ENCODE assay signal across 8 mouse cellular contexts in the genomic region with DNA sequence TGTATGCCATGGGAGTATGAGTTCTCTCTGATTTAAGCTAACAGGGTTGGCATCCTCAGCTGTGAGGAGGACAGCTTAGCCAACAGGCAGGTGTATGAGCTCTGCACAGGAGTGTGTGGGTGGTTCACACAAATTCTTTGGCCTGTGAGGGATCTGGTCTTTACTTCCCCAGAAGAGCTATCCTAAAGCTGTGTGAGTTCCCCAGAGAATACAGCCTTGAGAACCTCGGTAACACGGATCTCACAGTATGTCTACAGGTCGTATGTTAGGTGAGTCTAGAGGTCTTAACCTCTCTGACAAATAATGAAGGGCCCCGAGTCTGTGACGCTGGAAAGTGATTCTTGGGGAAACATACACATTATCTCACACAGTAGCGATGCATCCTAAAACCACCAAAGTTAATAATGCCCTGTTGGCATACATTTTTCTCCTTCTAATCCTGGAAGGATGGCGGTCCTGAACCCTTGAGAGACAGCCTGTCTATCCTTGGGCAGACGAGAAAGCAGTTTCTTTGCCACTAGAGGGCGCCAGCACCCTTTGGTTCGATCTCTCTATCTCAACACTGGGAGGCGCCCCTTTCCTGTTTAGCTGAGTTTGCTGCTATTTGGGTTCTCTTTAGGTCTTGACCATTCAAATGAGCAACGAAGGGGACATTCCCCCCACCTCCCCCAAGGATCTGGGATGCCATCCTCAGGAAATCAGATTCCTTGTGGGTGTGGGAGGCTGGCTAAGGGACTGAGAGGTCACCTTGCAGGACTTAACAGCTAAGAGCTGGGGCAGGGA. TPM values are rescaled to one million over a fixed set of nuclear protein-coding genes. Genes with fewer than 3 reads are reported as not detected.
DNase-seq lines count a peak whose midpoint lies in the region; ATAC-seq and TF ChIP-seq lines count a peak whose summit lies in the region.

No protein-coding gene starts in this region.

- H3K36me3 ChIP-seq in MEL (ENCODE audit: control insufficient read depth in 1 of 2, insufficient read depth in 2 of 2, low read length in 2 of 2): peaks cover 0 to 19% of the 10 kb centered on the region in 2 experiments; a peak in 2 of 4 replicates
- H3K36me3 ChIP-seq in forebrain, embryonic 16.5 days (ENCODE audit: control insufficient read depth, insufficient read depth): no peaks in the 10 kb centered on the region
- no peaks in the 10 kb centered on the region for H3K36me3 ChIP-seq in lung, embryonic 16.5 days (ENCODE audit: control insufficient read depth, insufficient read depth, low read length)

- no peaks in the 10 kb centered on the region for H3K9me3 ChIP-seq in MEL (replicated peaks; ENCODE audit: insufficient read depth, low read length)
- H3K9me3 ChIP-seq in forebrain, embryonic 16.5 days (ENCODE audit: control insufficient read depth, low read length): no peaks in the 10 kb centered on the region
- H3K9me3 ChIP-seq in lung, embryonic 16.5 days (ENCODE audit: control insufficient read depth, low read length): no peaks in the 10 kb centered on the region

- peak; percentile 92 for ATAC-seq in forebrain, embryonic 16.5 days
- peak; percentile 74 to 83 for ATAC-seq in hematopoietic stem cell, adult 5-6 weeks (replicated peaks in 1 of 2; ENCODE audit: insufficient read depth in 1 of 2, low FRiP score in 2 of 2, low TSS enrichment in 1 of 2, low read depth in 1 of 2, poor library complexity in 2 of 2, severe bottlenecking in 2 of 2)
- ATAC-seq in lung, embryonic 16.5 days (ENCODE audit: low read depth): peak; percentile 87

- no peak overlapping the region for H3K4me3 ChIP-seq in MEL (ENCODE audit: control insufficient read depth in 1 of 2, insufficient read depth in 1 of 2, low read depth in 2 of 2, low read length in 2 of 2)
- H3K4me3 ChIP-seq in forebrain, embryonic 16.5 days (replicated peaks; ENCODE audit: low read length): no peak overlapping the region
- no peak overlapping the region for H3K4me3 ChIP-seq in lung, embryonic 16.5 days (ENCODE audit: low read length)

- DNase-seq in MEL (ENCODE audit: low read depth, low spot score): peak; percentile 87
- peak; percentile 83 for DNase-seq in cerebellum, adult 11-12 months
- DNase-seq in layer of hippocampus, adult 9-10 months (ENCODE audit: low spot score): peak; percentile 96
- DNase-seq in ovary, postnatal 14 days (ENCODE audit: low spot score): peak; percentile 94
- DNase-seq in thymus, postnatal 10 days (ENCODE audit: low spot score in 2 of 2): peak; percentile 79 to 95

- H3K4me2 ChIP-seq in forebrain, embryonic 16.5 days (ENCODE audit: low read length): no peak overlapping the region
- no peak overlapping the region for H3K4me2 ChIP-seq in lung, embryonic 16.5 days (ENCODE audit: low read depth, low read length)

- TF ChIP-seq EP300 in MEL (IDR thresholded peaks at IDR 0.05; ENCODE audit: low read depth in 1 of 2, low read length in 2 of 2): no peak

- no peak overlapping the region for H3K27ac ChIP-seq in MEL (ENCODE audit: control insufficient read depth, low read depth, low read length)
- H3K27ac ChIP-seq in forebrain, embryonic 16.5 days (ENCODE audit: low read length): no peak overlapping the region
- H3K27ac ChIP-seq in lung, embryonic 16.5 days (ENCODE audit: low read length): no peak overlapping the region

- H3K79me2 ChIP-seq in MEL (ENCODE audit: control insufficient read depth, insufficient read depth, low read length, poor library complexity): no peaks in the 10 kb centered on the region

- WGBS in forebrain, embryonic 16.5 days: 17% methylated on average over 12 of the region's 12 CpGs
- 14% methylated on average over 12 of the region's 12 CpGs for WGBS in lung, embryonic 16.5 days

- TF ChIP-seq POLR2A in MEL (IDR thresholded peaks at IDR 0.05; ENCODE audit: control insufficient read depth in 1 of 2, insufficient read depth in 1 of 2, low read depth in 1 of 2, low read length in 2 of 2, poor library complexity in 1 of 2): no peak

- H3K27me3 ChIP-seq in MEL (ENCODE audit: control insufficient read depth in 1 of 2, insufficient read depth in 2 of 2, low read length in 2 of 2): no peaks in the 10 kb centered on the region
- H3K27me3 ChIP-seq in forebrain, embryonic 16.5 days (replicated peaks; ENCODE audit: control insufficient read depth, insufficient read depth, low read length): 0 out of 2 replicates have a peak, but pooled peaks cover 3% of the 10 kb centered on the region
- no peaks in the 10 kb centered on the region; the same call in 1 of the 2 replicates for H3K27me3 ChIP-seq in lung, embryonic 16.5 days (ENCODE audit: control insufficient read depth, insufficient read depth, low read depth, low read length)

- H3K4me1 ChIP-seq in MEL (ENCODE audit: control insufficient read depth in 1 of 2, insufficient read depth in 2 of 2, low read length in 2 of 2): peaks cover 0 to 19% of the 10 kb centered on the region in 2 experiments; a peak in 3 of 4 replicates
- H3K4me1 ChIP-seq in forebrain, embryonic 16.5 days (replicated peaks; ENCODE audit: control insufficient read depth, insufficient read depth, low read length): peaks cover 2% of the 10 kb centered on the region
- peaks cover 16% of the 10 kb centered on the region; the same call in 1 of the 2 replicates for H3K4me1 ChIP-seq in lung, embryonic 16.5 days (replicated peaks; ENCODE audit: control insufficient read depth, insufficient read depth, low read length)

- no peak; the same call in none of the 2 replicates for TF ChIP-seq RAD21 in MEL (IDR thresholded peaks at IDR 0.05; ENCODE audit: low read depth, low read length)

- peak in 2 of 3 experiments; percentile 81 to 97; a peak in 5 of 6 replicates for TF ChIP-seq CTCF in MEL (IDR thresholded peaks at IDR 0.05 in 2 of 3, conservative IDR thresholded peaks at IDR 0.05 in 1 of 3; ENCODE audit: control insufficient read depth in 1 of 3, insufficient read depth in 1 of 3, low read depth in 2 of 3, low read length in 3 of 3, poor library complexity in 1 of 3, severe bottlenecking in 1 of 3)

- H3K9ac ChIP-seq in MEL (ENCODE audit: control insufficient read depth, low read depth, low read length, poor library complexity, severe bottlenecking): peak overlapping the region; percentile 39; the same call in 1 of the 2 replicates
- peak overlapping the region; percentile 22; the same call in 1 of the 2 replicates for H3K9ac ChIP-seq in forebrain, embryonic 16.5 days (replicated peaks; ENCODE audit: low read depth, low read length)
- H3K9ac ChIP-seq in lung, embryonic 16.5 days (ENCODE audit: low read length): no peak overlapping the region

TF ChIP-seq in MEL, 35 proteins besides CTCF, POLR2A, EP300 and RAD21:
- TF ChIP-seq E2F4 (IDR thresholded peaks at IDR 0.05; ENCODE audit: borderline replicate concordance, low read depth, low read length): no peak
- no peak for TF ChIP-seq RCOR1 (IDR thresholded peaks at IDR 0.05; ENCODE audit: low read depth, low read length)
- TF ChIP-seq POLR2AphosphoS2 (IDR thresholded peaks at IDR 0.05; ENCODE audit: low read length): no peak
- no peak for TF ChIP-seq NRF1 (IDR thresholded peaks at IDR 0.05; ENCODE audit: insufficient read depth, low read depth, low read length, poor library complexity, severe bottlenecking)
- no peak for TF ChIP-seq KAT2A (conservative IDR thresholded peaks at IDR 0.05; ENCODE audit: low read depth, low read length)
- TF ChIP-seq HCFC1 (IDR thresholded peaks at IDR 0.05; ENCODE audit: low read depth, low read length): no peak
- no peak for TF ChIP-seq NELFE (IDR thresholded peaks at IDR 0.05; ENCODE audit: low read depth, low read length)
- no peak for TF ChIP-seq ELF1 (IDR thresholded peaks at IDR 0.05; ENCODE audit: low read depth, low read length)
- no peak for TF ChIP-seq MYC (IDR thresholded peaks at IDR 0.05; ENCODE audit: low read depth, low read length)
- TF ChIP-seq CHD1 (IDR thresholded peaks at IDR 0.05; ENCODE audit: low read depth, low read length): no peak
- no peak for TF ChIP-seq MYB (IDR thresholded peaks at IDR 0.05; ENCODE audit: low read depth, low read length)
- no peak for TF ChIP-seq ZKSCAN1 (IDR thresholded peaks at IDR 0.05; ENCODE audit: low read depth, low read length)
- no peak for TF ChIP-seq JUND (IDR thresholded peaks at IDR 0.05; ENCODE audit: low read depth, low read length)
- no peak for TF ChIP-seq ZMIZ1 (IDR thresholded peaks at IDR 0.05; ENCODE audit: low read depth, low read length)
- TF ChIP-seq MEF2A (IDR thresholded peaks at IDR 0.05; ENCODE audit: extremely low read depth, insufficient replicate concordance, low read depth, low read length, poor library complexity, severe bottlenecking): no peak
- TF ChIP-seq GATA1 (IDR thresholded peaks at IDR 0.05; ENCODE audit: low read depth, low read length): no peak; the same call in 1 of the 2 replicates
- TF ChIP-seq USF2 (IDR thresholded peaks at IDR 0.05; ENCODE audit: borderline replicate concordance in 1 of 2, insufficient read depth in 1 of 2, low read depth in 1 of 2, low read length in 2 of 2): no peak
- TF ChIP-seq SMC3 (IDR thresholded peaks at IDR 0.05; ENCODE audit: low read depth, low read length): peak; percentile 100
- TF ChIP-seq SIN3A (IDR thresholded peaks at IDR 0.05; ENCODE audit: low read length): peak; percentile 38
- no peak for TF ChIP-seq TCF12 (IDR thresholded peaks at IDR 0.05; ENCODE audit: low read depth, low read length)
- no peak for TF ChIP-seq MAFK (IDR thresholded peaks at IDR 0.05; ENCODE audit: borderline replicate concordance, low read depth, low read length)
- no peak for TF ChIP-seq ETS1 (IDR thresholded peaks at IDR 0.05; ENCODE audit: low read depth, low read length)
- TF ChIP-seq MXI1 (IDR thresholded peaks at IDR 0.05; ENCODE audit: low read depth, low read length): no peak
- TF ChIP-seq MAX (IDR thresholded peaks at IDR 0.05; ENCODE audit: low read length): no peak
- peak; percentile 100 for TF ChIP-seq ZC3H11A (IDR thresholded peaks at IDR 0.05; ENCODE audit: low read depth, low read length)
- TF ChIP-seq USF1 (IDR thresholded peaks at IDR 0.05; ENCODE audit: low read depth, low read length): no peak

RNA-seq across cellular contexts. Expression of gene Psen2, which starts 5.2 kb away (rescaled TPM):
- 37.0 and 39.2 TPM in 2 replicates for total RNA-seq in MEL (2012; rRNA removed)
- 10 to 100 TPM in 1 of 2 experiments, not detected in 1; 35.0 TPM for polyA plus RNA-seq in MEL (2012; ENCODE audit: insufficient read depth in 1 of 2, insufficient read length in 2 of 2, low read depth in 1 of 2, low replicate concordance in 2 of 2, missing spikeins in 1 of 2)
- 11.5 and 14.7 TPM in 2 replicates for polyA plus RNA-seq in forebrain, embryonic 16.5 days (2015; fragmentation: Nextera tagmentation; extraction: Ambion mirVana)
- total RNA-seq in hematopoietic stem cell, adult 5-6 weeks (2017): 23.6 and 34.0 TPM in 2 replicates
- 13.2 and 14.6 TPM in 2 replicates for polyA plus RNA-seq in lung, embryonic 16.5 days (2015; fragmentation: Nextera tagmentation; extraction: Ambion mirVana)
